Comparison of ENCODE assay signal across 8 mouse cellular contexts in genomic region chr16:56028722-56029551, GRCm38 (mm10). TPM values are rescaled to one million over a fixed set of nuclear protein-coding genes. Genes with fewer than 3 reads are reported as not detected.
DNase-seq lines count a peak whose midpoint lies in the region; ATAC-seq and TF ChIP-seq lines count a peak whose summit lies in the region.

No protein-coding gene starts in this region.

- H3K4me2 ChIP-seq in kidney, embryonic 16.5 days (replicated peaks; ENCODE audit: low read depth, low read length), result peak overlapping the region; percentile 78

- H3K4me3 ChIP-seq in kidney, embryonic 16.5 days (ENCODE audit: low read length), result peak overlapping the region; percentile 91
- H3K4me3 ChIP-seq in megakaryocyte, embryonic 14.5 days (replicated peaks), result peak overlapping the region; percentile 99

- TF ChIP-seq CTCF in Patski (IDR thresholded peaks at IDR 0.05), result no peak

- peak; percentile 72 for ATAC-seq in Patski
- peak; percentile 72 for ATAC-seq in erythroid progenitor cell, adult 5-6 weeks (replicated peaks; ENCODE audit: low FRiP score, poor library complexity, severe bottlenecking)
- ATAC-seq in kidney, embryonic 16.5 days (ENCODE audit: low FRiP score, low TSS enrichment), result peak; percentile 88

- H3K4me1 ChIP-seq in kidney, embryonic 16.5 days (ENCODE audit: insufficient read depth, low read length), result peaks cover 15% of the 10 kb centered on the region
- H3K4me1 ChIP-seq in megakaryocyte, embryonic 14.5 days, result peaks cover 49% of the 10 kb centered on the region

- H3K9ac ChIP-seq in kidney, embryonic 16.5 days (replicated peaks; ENCODE audit: low read length), result peak overlapping the region; percentile 98

- CTCF ChIA-PET in Patski (lab: Charles Lee), result interaction anchor here (1.0 to 1.5 kb wide), 3 partner anchors 9 to 103 kb away, joined by 3 to 4 read pairs (median 4); no protein-coding TSS in a partner anchor

- H3K27ac ChIP-seq in kidney, embryonic 16.5 days (ENCODE audit: low read length), result peak overlapping the region; percentile 87

- POLR2A ChIA-PET in Patski (lab: Charles Lee), result interaction anchor here (0.6 to 1.3 kb wide), 4 partner anchors 10 to 125 kb away, joined by 3 to 4 read pairs (median 3); no protein-coding TSS in a partner anchor

- no peaks in the 10 kb centered on the region for H3K9me3 ChIP-seq in kidney, embryonic 16.5 days (ENCODE audit: low read length)
- no peaks in the 10 kb centered on the region for H3K9me3 ChIP-seq in megakaryocyte, embryonic 14.5 days

- in situ Hi-C loops in Patski (cut with MboI; ENCODE audit: low pct_unique_long_range_greater_than_20kb), result no loop called here

- H3K36me3 ChIP-seq in kidney, embryonic 16.5 days (ENCODE audit: insufficient read depth, low read length), result peaks cover 29% of the 10 kb centered on the region
- H3K36me3 ChIP-seq in megakaryocyte, embryonic 14.5 days (replicated peaks; ENCODE audit: low read length), result peaks cover 54% of the 10 kb centered on the region

- no peaks in the 10 kb centered on the region for H3K27me3 ChIP-seq in Patski
- H3K27me3 ChIP-seq in kidney, embryonic 16.5 days (ENCODE audit: insufficient read depth, low read length), result no peaks in the 10 kb centered on the region
- no peaks in the 10 kb centered on the region for H3K27me3 ChIP-seq in megakaryocyte, embryonic 14.5 days (replicated peaks)

- WGBS in kidney, embryonic 16.5 days, result under 1% methylated on average over 62 of the region's 62 CpGs

- DNase-seq in layer of hippocampus, adult 11-12 months (ENCODE audit: low spot score), result peak; percentile 33
- DNase-seq in layer of hippocampus, postnatal 36 days, result no peak
- DNase-seq in Patski (ENCODE audit: low read depth, low spot score), result no peak
- DNase-seq in testis, postnatal 14 days (ENCODE audit: low spot score), result peak; percentile 83
- DNase-seq in layer of hippocampus, postnatal 25 days (ENCODE audit: extremely low spot score in 1 of 2, low spot score in 1 of 2), result no peak

RNA-seq across cellular contexts. Expression of gene Pcnp, which starts 0.6 kb away (rescaled TPM):
- total RNA-seq in layer of hippocampus, postnatal 36 days (2021), result 100 to 1,000 TPM; 153 to 157 TPM
- 96.6 TPM for polyA plus RNA-seq in Patski (2021)
- 75.0 and 95.2 TPM in 2 replicates for total RNA-seq in erythroid progenitor cell, adult 5-6 weeks (2015; ENCODE audit: low replicate concordance)
- total RNA-seq in erythroid progenitor cell, adult 5-6 weeks (2017; ENCODE audit: low replicate concordance), result 97.5 and 100.0 TPM in 2 replicates
- polyA plus RNA-seq in kidney, embryonic 16.5 days (2015; fragmentation: Nextera tagmentation; extraction: Ambion mirVana), result 210 and 217 TPM in 2 replicates
- 4.1 and 30.0 TPM in 2 replicates for polyA plus RNA-seq in megakaryocyte, embryonic 14.5 days (2012; ENCODE audit: insufficient read depth, low replicate concordance)
- total RNA-seq in layer of hippocampus, postnatal 25 days (2021), result 100 to 1,000 TPM; 147 to 159 TPM

RNA-seq across cellular contexts. Expression of gene Trmt10c, which starts 8.7 kb away (rescaled TPM):
- total RNA-seq in layer of hippocampus, postnatal 36 days (2021), result 10 to 100 TPM; 10.3 to 11.4 TPM
- polyA plus RNA-seq in Patski (2021), result 17.9 TPM
- 5.4 and 15.1 TPM in 2 replicates for total RNA-seq in erythroid progenitor cell, adult 5-6 weeks (2015; ENCODE audit: low replicate concordance)
- 4.0 and 9.4 TPM in 2 replicates for total RNA-seq in erythroid progenitor cell, adult 5-6 weeks (2017; ENCODE audit: low replicate concordance)
- polyA plus RNA-seq in kidney, embryonic 16.5 days (2015; fragmentation: Nextera tagmentation; extraction: Ambion mirVana), result 27.8 and 28.6 TPM in 2 replicates
- 2.4 and 5.3 TPM in 2 replicates for polyA plus RNA-seq in megakaryocyte, embryonic 14.5 days (2012; ENCODE audit: insufficient read depth, low replicate concordance)
- 10 to 100 TPM in 1 of 2 experiments, 1 to 10 TPM in 1; 10.0 to 10.3 TPM for total RNA-seq in layer of hippocampus, postnatal 25 days (2021)

RNA-seq across cellular contexts. Expression of gene Senp7, which starts 19.2 kb away (rescaled TPM):
- 10 to 100 TPM; 50.3 to 51.2 TPM for total RNA-seq in layer of hippocampus, postnatal 36 days (2021)
- polyA plus RNA-seq in Patski (2021), result 22.8 TPM
- total RNA-seq in erythroid progenitor cell, adult 5-6 weeks (2015; ENCODE audit: low replicate concordance), result 96.2 and 108 TPM in 2 replicates
- 99.2 and 106 TPM in 2 replicates for total RNA-seq in erythroid progenitor cell, adult 5-6 weeks (2017; ENCODE audit: low replicate concordance)
- 24.6 and 27.2 TPM in 2 replicates for polyA plus RNA-seq in kidney, embryonic 16.5 days (2015; fragmentation: Nextera tagmentation; extraction: Ambion mirVana)
- 7.9 TPM in 1 of 2 replicates, not detected in the other for polyA plus RNA-seq in megakaryocyte, embryonic 14.5 days (2012; ENCODE audit: insufficient read depth, low replicate concordance)
- 10 to 100 TPM; 45.3 to 52.4 TPM for total RNA-seq in layer of hippocampus, postnatal 25 days (2021)

RNA-seq across cellular contexts. Expression of gene Zbtb11, which starts 55.3 kb away (rescaled TPM):
- 10 to 100 TPM; 50.3 to 52.2 TPM for total RNA-seq in layer of hippocampus, postnatal 36 days (2021)
- 13.6 TPM for polyA plus RNA-seq in Patski (2021)
- total RNA-seq in erythroid progenitor cell, adult 5-6 weeks (2015; ENCODE audit: low replicate concordance), result 25.6 and 26.7 TPM in 2 replicates
- total RNA-seq in erythroid progenitor cell, adult 5-6 weeks (2017; ENCODE audit: low replicate concordance), result 37.4 and 39.4 TPM in 2 replicates
- polyA plus RNA-seq in kidney, embryonic 16.5 days (2015; fragmentation: Nextera tagmentation; extraction: Ambion mirVana), result 16.5 and 18.9 TPM in 2 replicates
- polyA plus RNA-seq in megakaryocyte, embryonic 14.5 days (2012; ENCODE audit: insufficient read depth, low replicate concordance), result 0.99 and 1.0 TPM in 2 replicates
- 10 to 100 TPM; 46.2 to 47.3 TPM for total RNA-seq in layer of hippocampus, postnatal 25 days (2021)

Comparison
In these comparisons a context has a peak if more than half of its experiments do, and no peak if none do; other contexts are left out.
1. DNase-seq: peak in layer of hippocampus, adult 11-12 months (single experiment) and testis, postnatal 14 days (single experiment); none in layer of hippocampus, postnatal 36 days (0 of 2), Patski (single experiment) and layer of hippocampus, postnatal 25 days (0 of 2).
2. Peak in every context shown above with its lines, with median percentiles within 50 percentile points of each other: ATAC-seq.